Mouse (Mus musculus) intestine, embryonic 16.5 days (tissue): ENCODE measurements at regions not wholly inside any gene's neighbourhood (a gene's known extent, or its start where the extent isn't known, plus 50 kb on each side); places are given as distances from the start of the nearest gene placed in this dataset.
"Not testable (repeated sequence)": the region's sequence is repeated elsewhere in the genome, so short reads cannot be mapped to it uniquely, and the experiment has no call there.

ENCODE experiments used
- ATAC-seq: fragments of 200-750 bp; cut with Nextera tagmentation; 2 replicates; pipeline ENCODE4 v1.8.0; 2017; ENCODE audit warnings: moderate TSS enrichment, moderate library complexity
- H3K27ac ChIP-seq: fragments of 300-500 bp; sonication (generic); 2 replicates; pipeline ENCODE4 v1.5.1; 2014; ENCODE audit warnings: mild to moderate bottlenecking, low read length
- H3K27me3 ChIP-seq: fragments of 300-500 bp; sonication (generic); replicated peaks from 2 replicates; pipeline ENCODE4 v1.6.1; 2014; ENCODE audit warnings: low read length, control low read depth, mixed read lengths; ENCODE audit not compliant: control insufficient read depth, insufficient read depth
- H3K36me3 ChIP-seq: fragments of 300-500 bp; sonication (generic); 2 replicates; pipeline ENCODE4 v1.6.1; 2014; ENCODE audit warnings: low read length, control low read depth; ENCODE audit not compliant: control insufficient read depth, insufficient read depth
- H3K4me1 ChIP-seq: fragments of 300-500 bp; sonication (generic); 2 replicates; pipeline ENCODE4 v1.6.1; 2014; ENCODE audit warnings: low read length, control low read depth, mixed read lengths; ENCODE audit not compliant: control insufficient read depth, insufficient read depth
- H3K4me2 ChIP-seq: fragments of 300-500 bp; sonication (generic); 2 replicates; pipeline ENCODE4 v1.6.1; 2014; ENCODE audit warnings: low read depth, low read length, control low read depth
- H3K4me3 ChIP-seq: fragments of 300-500 bp; sonication (generic); 2 replicates; pipeline ENCODE4 v1.5.1; 2014; ENCODE audit warnings: mild to moderate bottlenecking, low read length
- H3K9ac ChIP-seq: fragments of 300-500 bp; sonication (generic); 2 replicates; pipeline ENCODE4 v1.6.1; 2014; ENCODE audit warnings: low read depth, low read length
- H3K9me3 ChIP-seq: fragments of 300-500 bp; sonication (generic); 2 replicates; pipeline ENCODE4 v1.6.1; 2016; ENCODE audit warnings: low read length, control low read depth; ENCODE audit not compliant: control insufficient read depth
- WGBS: fragments of 180-500 bp; shearing (Covaris S2); extraction: QIAGEN DNeasy Blood & Tissue Kit; methylation state at CpG from one replicate; pipeline ENCODE4 v1.1.7; 2014; 5-methylcytosine and 5-hydroxymethylcytosine counted together

- 45% methylated on average over 11 of the region's 11 CpGs for WGBS
- H3K36me3 ChIP-seq, H3K9ac ChIP-seq: not testable (repeated sequence)
Observed at GRCm38 (mm10) chr14:15906429-15906828, 342.7 kb upstream of the Ngly1 start.

GRCm38 (mm10) chr14:15913206-15913605, 335.9 kb upstream of the Ngly1 start:
- H3K36me3 ChIP-seq, H3K27ac ChIP-seq, H3K4me1 ChIP-seq, H3K27me3 ChIP-seq, H3K4me3 ChIP-seq, H3K9ac ChIP-seq, H3K9me3 ChIP-seq, ATAC-seq, H3K4me2 ChIP-seq: not testable (repeated sequence)
- 69% methylated on average over 4 of the region's 4 CpGs for WGBS

More at GRCm38 (mm10) chr14:15906429-15906828, 342.7 kb upstream of the Ngly1 start:
- H3K9me3 ChIP-seq, H3K4me3 ChIP-seq, H3K4me1 ChIP-seq, H3K27me3 ChIP-seq, H3K4me2 ChIP-seq, H3K27ac ChIP-seq: not testable (repeated sequence)
- ATAC-seq, result peak; percentile 88

GRCm38 (mm10) chr14:15914176-15914575, 334.9 kb upstream of the Ngly1 start:
- no peaks in the 10 kb centered on the region for H3K9me3 ChIP-seq
- no peak overlapping the region for H3K9ac ChIP-seq
- no peak overlapping the region for H3K4me2 ChIP-seq
- no peak overlapping the region for H3K4me3 ChIP-seq
- no peak overlapping the region for H3K27ac ChIP-seq
- H3K4me1 ChIP-seq, result no peaks in the 10 kb centered on the region
- 82% methylated on average over 3 of the region's 3 CpGs for WGBS
- ATAC-seq, result no peak
- no peaks in the 10 kb centered on the region for H3K36me3 ChIP-seq
- H3K27me3 ChIP-seq, result no peaks in the 10 kb centered on the region

GRCm38 (mm10) chr14:15924676-15925075, 324.4 kb upstream of the Ngly1 start:
- not testable (repeated sequence) for H3K27me3 ChIP-seq, H3K27ac ChIP-seq, H3K9ac ChIP-seq, H3K4me1 ChIP-seq, H3K9me3 ChIP-seq, H3K4me3 ChIP-seq, H3K4me2 ChIP-seq, ATAC-seq, H3K36me3 ChIP-seq
- 70% methylated on average over 3 of the region's 3 CpGs for WGBS

GRCm38 (mm10) chr14:15934729-15935128, 314.4 kb upstream of the Ngly1 start:
- H3K4me2 ChIP-seq, result no peak overlapping the region
- H3K4me3 ChIP-seq, result no peak overlapping the region
- no peaks in the 10 kb centered on the region for H3K36me3 ChIP-seq
- H3K9ac ChIP-seq, result no peak overlapping the region
- H3K9me3 ChIP-seq, result no peaks in the 10 kb centered on the region
- H3K4me1 ChIP-seq, result no peaks in the 10 kb centered on the region
- ATAC-seq, result no peak
- H3K27me3 ChIP-seq, result no peaks in the 10 kb centered on the region
- H3K27ac ChIP-seq, result no peak overlapping the region

- no peak for ATAC-seq
Observed at GRCm38 (mm10) chr14:15970321-15970720, 278.8 kb upstream of the Ngly1 start.

GRCm38 (mm10) chr14:15970767-15971166, 278.3 kb upstream of the Ngly1 start:
- ATAC-seq, result no peak
- no peaks in the 10 kb centered on the region for H3K36me3 ChIP-seq
- H3K27me3 ChIP-seq, result no peaks in the 10 kb centered on the region
- no peak overlapping the region for H3K9ac ChIP-seq
- H3K4me3 ChIP-seq, result no peak overlapping the region
- H3K9me3 ChIP-seq, result no peaks in the 10 kb centered on the region
- no peaks in the 10 kb centered on the region for H3K4me1 ChIP-seq
- no peak overlapping the region for H3K27ac ChIP-seq
- no peak overlapping the region for H3K4me2 ChIP-seq

More at GRCm38 (mm10) chr14:15970321-15970720, 278.8 kb upstream of the Ngly1 start:
- Histone ChIP-seq H3K36me3 (no peaks in the 10 kb centered on the region), H3K27ac (no peak overlapping the region), H3K4me2 (no peak overlapping the region), H3K4me3 (no peak overlapping the region), H3K27me3 (no peaks in the 10 kb centered on the region), H3K4me1 (no peaks in the 10 kb centered on the region), H3K9me3 (no peaks in the 10 kb centered on the region), H3K9ac (no peak overlapping the region)

- Histone ChIP-seq H3K27me3 (no peaks in the 10 kb centered on the region), H3K4me2 (no peak overlapping the region), H3K9me3 (no peaks in the 10 kb centered on the region), H3K9ac (no peak overlapping the region), H3K36me3 (no peaks in the 10 kb centered on the region), H3K4me1 (no peaks in the 10 kb centered on the region), H3K4me3 (no peak overlapping the region), H3K27ac (no peak overlapping the region)
- ATAC-seq, result no peak
Observed at GRCm38 (mm10) chr14:15971306-15971705, 277.8 kb upstream of the Ngly1 start.

- no peaks in the 10 kb centered on the region for H3K9me3 ChIP-seq
- H3K4me2 ChIP-seq, result no peak overlapping the region
- no peak overlapping the region for H3K9ac ChIP-seq
- H3K27ac ChIP-seq, result no peak overlapping the region
- H3K4me3 ChIP-seq, result no peak overlapping the region
- 94% methylated on average over 1 of the region's 1 CpGs for WGBS
- H3K27me3 ChIP-seq, result no peaks in the 10 kb centered on the region
- no peaks in the 10 kb centered on the region for H3K4me1 ChIP-seq
- H3K36me3 ChIP-seq, result no peaks in the 10 kb centered on the region
- no peak for ATAC-seq
Observed at GRCm38 (mm10) chr14:15977366-15977765, 271.7 kb upstream of the Ngly1 start.

- H3K36me3 ChIP-seq, result no peaks in the 10 kb centered on the region
- H3K4me1 ChIP-seq, result no peaks in the 10 kb centered on the region
- no peaks in the 10 kb centered on the region for H3K27me3 ChIP-seq
- ATAC-seq, result no peak
- H3K9ac ChIP-seq, result no peak overlapping the region
- H3K4me2 ChIP-seq, result no peak overlapping the region
- H3K4me3 ChIP-seq, result no peak overlapping the region
- no peak overlapping the region for H3K27ac ChIP-seq
- no peaks in the 10 kb centered on the region for H3K9me3 ChIP-seq
- 25% methylated on average over 1 of the region's 1 CpGs for WGBS
Observed at GRCm38 (mm10) chr14:15978329-15978728, 270.8 kb upstream of the Ngly1 start.
